Mouse (Mus musculus) gastrocnemius, adult 8-10 months (tissue): ENCODE results near the gene Olfr1467. TPM values are rescaled to one million over a fixed set of nuclear protein-coding genes. Genes with fewer than 3 reads are reported as not detected.

Experiments
- DNase-seq, 2 experiments: peaks; one replicate each; pipeline ENCODE4 v3.0.0; 2022; ENCODE audit warnings: low spot score in 2 of 2
- total RNA-seq, 4 experiments: library from RNA; stranded (reverse); gene quantifications; 2 replicates each; pipeline ENCODE4 v1.2.4; 2022

Gene Olfr1467
- total RNA-seq, result not detected

- no peak for DNase-seq
Measured at GRCm38 (mm10) chr19:13361936-13362335, at the start of gene Olfr1467. TSS of gene Olfr1467 (plus strand) at chr19:13362236.

- no peak for DNase-seq
Measured at GRCm38 (mm10) chr19:13315441-13315840, 46.6 kb upstream of the Olfr1467 start, which contains the start of gene Olfr1465. TSS of gene Olfr1465 (minus strand) at chr19:13315541.

- DNase-seq, result no peak
Measured at GRCm38 (mm10) chr19:13338562-13338961, 23.5 kb upstream of the Olfr1467 start, which contains the start of gene Olfr1466. TSS of gene Olfr1466 (plus strand) at chr19:13338862.

GRCm38 (mm10) chr19:13407549-13407948 lies 45.5 kb downstream of the Olfr1467 start, which contains the start of gene Olfr1469:
TSS of gene Olfr1469 (plus strand) at chr19:13407849.
- DNase-seq, result no peak

Other genes with a start within 250 kb of the Olfr1467 start
- gene Olfr1459, start 212.7 kb upstream of the Olfr1467 start, total RNA-seq, result not detected
- not detected for gene Olfr1461, start 199.2 kb upstream of the Olfr1467 start, total RNA-seq
- gene Olfr1462, start 176.5 kb upstream of the Olfr1467 start, total RNA-seq, result not detected
- gene Olfr1463, start 130.9 kb upstream of the Olfr1467 start, total RNA-seq, result not detected
- gene Olfr1465, start 46.7 kb upstream of the Olfr1467 start, total RNA-seq, result not detected
- gene Olfr1466, start 23.4 kb upstream of the Olfr1467 start, total RNA-seq, result not detected
- gene Olfr1469, start 45.6 kb downstream of the Olfr1467 start, total RNA-seq, result not detected
- gene Olfr1471, start 81.2 kb downstream of the Olfr1467 start, total RNA-seq, result not detected
- not detected for gene Olfr1472, start 93.8 kb downstream of the Olfr1467 start, total RNA-seq
- not detected for gene Olfr1474, start 107.3 kb downstream of the Olfr1467 start, total RNA-seq
- gene Olfr1475, start 118.0 kb downstream of the Olfr1467 start, total RNA-seq, result not detected
- not detected for gene Olfr1477, start 138.3 kb downstream of the Olfr1467 start, total RNA-seq
- gene Olfr1480, start 165.7 kb downstream of the Olfr1467 start, total RNA-seq, result not detected
- gene Olfr1484, start 221.3 kb downstream of the Olfr1467 start, total RNA-seq, result not detected